Mouse (Mus musculus) Patski (cell line): ENCODE measurements around the gene Gm8978. TPM values are rescaled to one million over a fixed set of nuclear protein-coding genes. Genes with fewer than 3 reads are reported as not detected.
"Not testable (repeated sequence)": the region's sequence is repeated elsewhere in the genome, so short reads cannot be mapped to it uniquely, and the experiment has no call there.

Experiments used
- ATAC-seq: fragments of 100-300 bp; one replicate; pipeline ENCODE4 v1.8.0; 2021
- CTCF ChIA-PET: fragments of 350-600 bp; sonication (Branson Sonifier 250); formaldehyde crosslinking; loops from one replicate; lab custom pipeline; 2022; ENCODE audit warnings: inconsistent platforms; lab: Charles Lee
- POLR2A ChIA-PET: fragments of 350-600 bp; sonication (Branson Sonifier 250); formaldehyde crosslinking; loops from one replicate; lab custom pipeline; 2022; ENCODE audit warnings: antibody characterized with exemption, inconsistent platforms; lab: Charles Lee
- DNase-seq: peaks from one replicate; pipeline ENCODE4 v3.0.0-alpha.2; 2011; ENCODE audit warnings: low read depth, low spot score
- H3K27me3 ChIP-seq: fragments of 371-371 bp; one replicate; pipeline ENCODE4 v1.5.1; 2021
- in situ Hi-C: fragments of 300-500 bp; cut with MboI; formaldehyde crosslinking; loops from 3 replicates; pipeline ENCODE4 v1.11.1; 2018; ENCODE audit warnings: low pct_unique_long_range_greater_than_20kb, mixed read lengths
- polyA plus RNA-seq: library from polyadenylated mRNA; unstranded; gene quantifications from one replicate; pipeline ENCODE4 v1.2.3, GENCODE M21; 2021

Gene Gm8978
- not detected for polyA plus RNA-seq

DNA sequence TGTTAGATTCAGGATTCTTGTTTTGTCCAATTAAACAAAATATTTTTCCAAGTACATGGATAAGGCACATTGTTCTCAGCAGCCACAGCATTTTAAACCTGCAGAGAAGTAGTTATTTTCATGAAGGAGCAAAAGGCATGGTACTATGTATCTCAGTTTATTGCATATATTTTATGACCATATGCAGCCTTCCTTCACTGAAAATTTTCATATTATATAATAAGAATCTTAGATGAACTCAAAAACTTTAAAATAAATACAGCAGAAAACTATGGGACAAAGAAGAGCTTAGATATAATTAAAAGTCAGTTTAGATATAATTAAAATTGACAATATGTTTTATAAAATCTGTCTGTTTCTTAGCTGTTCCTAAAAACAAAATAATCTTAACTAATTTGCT is at the start of gene Gm8978:
Gene Gm8978 (minus strand): TSS at position 101 of the 400 bp plus-strand sequence.
- in situ Hi-C loops, H3K27me3 ChIP-seq, DNase-seq, ATAC-seq, POLR2A ChIA-PET, CTCF ChIA-PET: not testable (repeated sequence)

DNA sequence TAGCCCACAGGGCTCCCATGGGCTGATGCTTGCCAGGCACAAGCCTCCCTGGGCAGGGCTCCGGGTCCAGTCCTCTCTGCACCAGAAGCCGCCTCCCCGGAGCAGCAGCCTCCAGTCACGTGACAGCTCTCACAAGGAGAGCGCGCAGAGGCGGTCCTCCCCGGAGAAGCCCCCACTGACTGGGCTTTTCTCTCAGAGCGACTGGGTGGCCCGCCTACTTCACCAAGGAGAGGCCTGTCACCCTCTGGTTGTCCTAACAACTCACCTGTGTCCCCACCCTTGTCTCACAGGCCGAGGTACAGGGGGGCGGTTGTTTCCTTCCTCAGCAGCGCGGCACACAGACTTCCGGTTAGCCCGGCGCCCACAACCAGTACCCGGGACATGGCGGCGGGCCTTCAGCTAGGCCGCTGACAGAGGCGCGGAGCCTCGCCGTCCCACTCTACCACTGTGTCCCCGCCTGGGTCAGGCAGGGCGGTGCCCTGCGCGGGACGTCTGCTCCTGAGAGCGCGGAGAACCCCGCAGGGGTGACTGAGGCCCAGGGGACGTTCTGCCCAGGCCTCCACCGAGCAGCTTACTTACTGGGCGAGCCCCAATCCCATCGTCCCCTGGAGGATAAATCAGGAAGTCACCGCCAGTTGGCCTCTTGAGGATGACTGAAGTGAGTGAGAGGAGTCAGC is 35.3 kb downstream of the Gm8978 start:
- POLR2A ChIA-PET, H3K27me3 ChIP-seq, DNase-seq, in situ Hi-C loops, CTCF ChIA-PET, ATAC-seq: not testable (repeated sequence)

DNA sequence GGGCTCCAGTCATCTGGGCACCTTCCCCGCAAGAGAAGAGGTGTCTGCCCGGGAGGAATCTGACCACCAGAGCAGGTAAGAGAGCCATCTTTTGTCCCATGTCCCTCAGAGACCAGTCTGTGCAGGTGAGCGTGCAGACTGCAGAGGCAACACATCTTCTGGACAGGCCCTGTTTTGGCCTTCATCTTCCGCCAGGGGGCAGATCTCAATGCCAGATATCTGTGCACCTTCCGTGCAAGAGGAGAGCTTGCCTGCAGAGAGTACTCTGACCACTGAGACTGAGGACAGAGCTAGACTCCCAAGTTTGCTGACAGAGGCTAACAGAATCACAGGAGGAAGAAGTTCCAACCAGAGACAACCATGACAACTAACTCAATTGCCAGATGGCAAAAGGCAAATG is 56.5 kb downstream of the Gm8978 start:
- DNase-seq, POLR2A ChIA-PET, CTCF ChIA-PET, ATAC-seq, H3K27me3 ChIP-seq, in situ Hi-C loops: not testable (repeated sequence)

Other genes with a start within 250 kb of the Gm8978 start
- not detected for gene Rnls, start 233.0 kb downstream of the Gm8978 start, polyA plus RNA-seq
- gene Lipo4, start 107.5 kb downstream of the Gm8978 start, polyA plus RNA-seq: not detected
- not detected for gene Lipo2, start 126.1 kb upstream of the Gm8978 start, polyA plus RNA-seq
- gene Lipo3, start 136.7 kb upstream of the Gm8978 start, polyA plus RNA-seq: 0.04 TPM
- not detected for gene Lipo1, start 162.2 kb upstream of the Gm8978 start, polyA plus RNA-seq